Mouse (Mus musculus): Measurements from ENCODE around the gene Rbm47. TPM values are rescaled to one million over a fixed set of nuclear protein-coding genes. Genes with fewer than 3 reads are reported as not detected.

The Rbm47 gene
- polyA plus RNA-seq, 1 experiment from 2014 or later: 53.2 TPM

DNA sequence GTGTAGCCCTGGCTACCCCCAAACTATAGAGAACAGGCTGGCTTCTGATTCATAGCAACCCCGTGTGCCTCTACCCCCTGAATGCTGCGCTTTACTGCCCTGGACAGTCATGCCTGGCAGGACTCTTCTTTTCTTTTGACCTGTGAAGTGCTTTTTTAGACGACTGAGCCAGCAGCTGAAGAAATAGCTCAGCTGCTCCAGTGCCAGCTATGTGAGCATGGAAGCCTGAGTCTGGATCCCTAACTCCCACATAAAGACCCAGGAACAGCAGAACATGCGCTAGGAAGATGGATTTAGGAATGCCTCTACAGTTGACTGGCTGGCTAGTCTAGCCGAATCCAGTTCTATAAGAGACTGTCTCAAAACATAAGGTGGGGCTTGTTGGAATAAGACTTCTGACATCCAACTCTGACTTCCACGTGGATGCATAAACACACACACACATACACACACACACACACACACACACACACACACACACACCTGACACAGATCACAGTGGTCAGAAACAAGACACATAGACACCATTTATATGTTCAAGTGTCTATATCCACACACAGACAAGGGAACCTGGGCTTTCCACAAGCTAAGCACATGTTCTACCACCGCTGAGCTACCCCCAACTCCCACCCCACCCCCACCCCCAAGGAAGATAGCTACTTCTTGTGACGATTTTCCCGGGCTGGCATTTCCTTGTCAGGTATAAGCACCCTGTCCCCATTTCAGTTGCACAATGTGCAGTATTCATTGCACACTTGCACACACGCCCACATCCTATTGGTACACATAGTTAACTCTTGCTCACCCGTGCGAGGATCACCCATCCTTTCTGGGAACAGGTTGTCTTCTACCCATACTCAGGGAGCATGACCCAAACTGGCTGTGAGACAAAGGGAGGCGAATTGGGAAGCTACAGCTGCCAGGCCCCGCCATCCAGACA is 29.6 kb downstream of the Rbm47 start:
- H3K9ac ChIP-seq (replicated peaks; ENCODE audit: low read depth, low read length): no peak overlapping the region
- no peak for ATAC-seq (ENCODE audit: insufficient number of reproducible peaks, insufficient read depth, low FRiP score, low read depth)
- H3K4me3 ChIP-seq (ENCODE audit: low read depth, low read length): no peak overlapping the region
- no peaks in the 10 kb centered on the region for H3K27me3 ChIP-seq (ENCODE audit: control insufficient read depth, insufficient read depth, low read length)
- no peak overlapping the region for H3K27ac ChIP-seq (ENCODE audit: low read length)
- no peaks in the 10 kb centered on the region for H3K36me3 ChIP-seq (ENCODE audit: control insufficient read depth, insufficient read depth, low read length)
- H3K4me2 ChIP-seq (replicated peaks; ENCODE audit: low read depth, low read length): no peak overlapping the region
- no peaks in the 10 kb centered on the region for H3K4me1 ChIP-seq (ENCODE audit: control insufficient read depth, insufficient read depth, low read length)
- H3K9me3 ChIP-seq (ENCODE audit: control insufficient read depth, low read depth, low read length): no peaks in the 10 kb centered on the region
- 80% methylated on average over 14 of the region's 14 CpGs for WGBS

DNA sequence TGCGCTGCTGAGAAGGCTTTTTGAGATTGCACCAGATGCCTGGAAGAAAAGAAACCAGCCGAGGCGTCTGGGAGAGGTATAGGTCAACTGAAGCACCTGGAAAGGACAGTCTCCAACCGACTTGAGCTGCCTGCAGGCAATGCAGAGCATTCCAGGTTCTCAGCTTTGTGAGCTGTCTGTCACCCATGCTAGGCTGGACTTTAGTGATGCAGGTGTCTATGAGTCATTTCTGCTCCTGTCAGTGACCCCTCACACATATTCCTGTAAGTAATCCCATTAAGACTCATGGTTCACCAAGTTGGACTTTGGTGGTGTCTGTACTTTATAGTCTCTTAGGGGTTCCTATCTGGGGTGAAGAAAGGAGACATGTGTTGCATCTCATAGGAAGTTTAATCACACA is 31.4 kb downstream of the Rbm47 start:
- no peak for ATAC-seq (ENCODE audit: insufficient number of reproducible peaks, insufficient read depth, low FRiP score, low read depth)
- Histone ChIP-seq H3K27ac (ENCODE audit: low read length) (no peak overlapping the region), H3K9ac (replicated peaks; ENCODE audit: low read depth, low read length) (no peak overlapping the region), H3K36me3 (ENCODE audit: control insufficient read depth, insufficient read depth, low read length) (no peaks in the 10 kb centered on the region), H3K4me3 (ENCODE audit: low read depth, low read length) (no peak overlapping the region), H3K4me2 (replicated peaks; ENCODE audit: low read depth, low read length) (no peak overlapping the region), H3K4me1 (ENCODE audit: control insufficient read depth, insufficient read depth, low read length) (no peaks in the 10 kb centered on the region), H3K9me3 (ENCODE audit: control insufficient read depth, low read depth, low read length) (no peaks in the 10 kb centered on the region), H3K27me3 (ENCODE audit: control insufficient read depth, insufficient read depth, low read length) (no peaks in the 10 kb centered on the region)
- WGBS: 89% methylated on average over 4 of the region's 4 CpGs

DNA sequence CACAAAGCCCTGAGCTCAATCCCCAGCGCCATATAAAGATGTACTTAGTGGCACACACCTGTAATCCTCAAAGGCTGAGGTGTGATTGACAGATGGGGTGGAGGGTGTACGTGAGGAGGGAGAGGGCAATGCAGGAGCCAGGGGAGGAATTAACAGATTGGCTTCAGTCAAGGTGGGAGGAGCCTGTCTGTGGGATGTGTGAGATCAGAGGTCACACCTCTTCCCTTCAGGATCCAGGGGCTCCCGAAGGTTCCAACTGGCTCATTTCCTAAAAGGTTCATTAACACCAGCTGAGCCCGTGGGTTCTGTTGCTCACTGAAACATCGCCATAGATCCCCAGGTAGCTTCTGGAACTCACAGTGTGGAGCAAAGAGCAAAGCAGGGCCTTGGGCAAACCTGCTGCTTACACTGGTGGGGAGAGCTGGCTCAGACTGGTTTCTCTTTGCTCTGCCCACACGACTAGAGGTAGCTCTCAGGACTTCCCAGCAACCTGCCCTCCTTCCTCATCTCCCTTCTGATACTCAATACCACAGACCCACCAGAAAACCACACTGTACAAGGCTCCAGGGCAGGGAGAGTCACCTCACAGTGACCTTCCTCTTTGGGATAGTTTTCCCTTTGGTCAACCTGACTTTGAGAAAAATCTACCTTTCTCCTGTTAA is 33.2 kb downstream of the Rbm47 start:
- no peaks in the 10 kb centered on the region for H3K36me3 ChIP-seq (ENCODE audit: control insufficient read depth, insufficient read depth, low read length)
- no peak overlapping the region for H3K4me3 ChIP-seq (ENCODE audit: low read depth, low read length)
- no peak overlapping the region for H3K27ac ChIP-seq (ENCODE audit: low read length)
- H3K9me3 ChIP-seq (ENCODE audit: control insufficient read depth, low read depth, low read length): no peaks in the 10 kb centered on the region
- no peaks in the 10 kb centered on the region for H3K27me3 ChIP-seq (ENCODE audit: control insufficient read depth, insufficient read depth, low read length)
- H3K9ac ChIP-seq (replicated peaks; ENCODE audit: low read depth, low read length): no peak overlapping the region
- no peaks in the 10 kb centered on the region for H3K4me1 ChIP-seq (ENCODE audit: control insufficient read depth, insufficient read depth, low read length)
- ATAC-seq (ENCODE audit: insufficient number of reproducible peaks, insufficient read depth, low FRiP score, low read depth): no peak
- 34% methylated on average over 6 of the region's 6 CpGs for WGBS
- no peak overlapping the region for H3K4me2 ChIP-seq (replicated peaks; ENCODE audit: low read depth, low read length)

DNA sequence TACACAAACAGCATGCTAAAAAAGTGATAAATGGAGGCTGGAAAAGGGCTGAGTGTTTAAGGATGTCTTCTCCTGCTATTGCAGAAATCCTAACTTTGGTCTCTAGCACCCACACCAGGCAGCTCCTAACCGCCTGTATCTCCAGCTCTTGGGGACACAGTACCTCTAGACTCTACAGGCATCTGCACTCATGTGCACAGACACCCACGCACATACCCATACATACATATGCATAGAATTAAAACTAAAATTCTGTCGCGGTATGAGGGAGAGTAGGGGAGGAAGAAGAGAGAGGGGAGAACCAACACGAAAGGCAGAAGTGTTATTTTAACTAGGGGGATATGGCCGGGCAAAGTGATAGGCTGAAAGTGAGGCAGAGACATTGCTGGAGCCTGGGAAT is 33.7 kb downstream of the Rbm47 start:
- Histone ChIP-seq H3K4me3 (ENCODE audit: low read depth, low read length) (no peak overlapping the region), H3K27ac (ENCODE audit: low read length) (no peak overlapping the region), H3K4me2 (replicated peaks; ENCODE audit: low read depth, low read length) (no peak overlapping the region), H3K27me3 (ENCODE audit: control insufficient read depth, insufficient read depth, low read length) (no peaks in the 10 kb centered on the region), H3K4me1 (ENCODE audit: control insufficient read depth, insufficient read depth, low read length) (no peaks in the 10 kb centered on the region), H3K36me3 (ENCODE audit: control insufficient read depth, insufficient read depth, low read length) (no peaks in the 10 kb centered on the region), H3K9ac (replicated peaks; ENCODE audit: low read depth, low read length) (no peak overlapping the region), H3K9me3 (ENCODE audit: control insufficient read depth, low read depth, low read length) (no peaks in the 10 kb centered on the region)
- 64% methylated on average over 6 of the region's 6 CpGs for WGBS
- ATAC-seq (ENCODE audit: insufficient number of reproducible peaks, insufficient read depth, low FRiP score, low read depth): no peak

DNA sequence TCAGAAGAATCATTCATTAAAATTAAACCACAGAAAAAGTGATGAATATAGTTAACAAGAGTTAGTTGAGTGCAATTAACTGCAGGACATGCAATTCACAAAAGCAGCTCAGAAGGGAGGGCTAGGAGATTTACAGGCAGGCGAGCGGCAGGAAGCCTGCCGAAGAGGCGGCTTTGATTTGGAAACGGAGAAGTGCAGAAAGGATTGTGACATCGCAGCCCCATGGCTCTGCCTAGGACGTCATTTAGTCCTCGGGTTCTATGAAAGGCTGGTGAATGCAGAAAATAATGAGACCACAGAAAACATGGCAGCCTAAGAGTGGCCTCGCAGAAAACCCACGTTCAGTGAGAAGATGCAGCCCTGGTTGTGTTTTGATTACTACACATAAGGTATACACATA is 34.3 kb downstream of the Rbm47 start:
- Histone ChIP-seq H3K9me3 (ENCODE audit: control insufficient read depth, low read depth, low read length) (no peaks in the 10 kb centered on the region), H3K4me2 (replicated peaks; ENCODE audit: low read depth, low read length) (no peak overlapping the region), H3K27me3 (ENCODE audit: control insufficient read depth, insufficient read depth, low read length) (no peaks in the 10 kb centered on the region), H3K27ac (ENCODE audit: low read length) (no peak overlapping the region), H3K4me1 (ENCODE audit: control insufficient read depth, insufficient read depth, low read length) (no peaks in the 10 kb centered on the region), H3K4me3 (ENCODE audit: low read depth, low read length) (no peak overlapping the region), H3K9ac (replicated peaks; ENCODE audit: low read depth, low read length) (no peak overlapping the region), H3K36me3 (ENCODE audit: control insufficient read depth, insufficient read depth, low read length) (no peaks in the 10 kb centered on the region)
- WGBS: 41% methylated on average over 10 of the region's 10 CpGs
- ATAC-seq (ENCODE audit: insufficient number of reproducible peaks, insufficient read depth, low FRiP score, low read depth): no peak

DNA sequence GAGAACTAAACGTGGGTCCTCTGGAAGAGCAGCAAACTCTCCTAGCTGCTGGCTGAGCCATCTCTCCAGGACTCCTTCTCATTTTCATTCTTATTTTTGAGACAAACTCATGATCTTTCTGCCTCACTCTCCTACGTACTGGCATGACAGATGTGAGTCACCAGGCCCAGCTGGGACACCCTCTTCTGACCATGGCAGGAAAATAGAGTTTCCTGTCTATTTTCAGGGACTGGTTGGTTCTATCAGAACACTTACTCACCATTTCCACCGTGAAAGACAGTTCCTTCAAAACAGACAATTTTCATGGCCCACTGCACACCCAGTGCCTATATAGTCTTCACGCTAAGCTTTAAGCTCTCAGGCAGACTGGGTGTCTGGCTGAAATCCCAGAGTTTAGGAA is 35.7 kb downstream of the Rbm47 start:
- Histone ChIP-seq H3K4me3 (ENCODE audit: low read depth, low read length) (no peak overlapping the region), H3K36me3 (ENCODE audit: control insufficient read depth, insufficient read depth, low read length) (no peaks in the 10 kb centered on the region), H3K27me3 (ENCODE audit: control insufficient read depth, insufficient read depth, low read length) (no peaks in the 10 kb centered on the region), H3K9ac (replicated peaks; ENCODE audit: low read depth, low read length) (no peak overlapping the region), H3K27ac (ENCODE audit: low read length) (no peak overlapping the region), H3K4me2 (replicated peaks; ENCODE audit: low read depth, low read length) (no peak overlapping the region), H3K4me1 (ENCODE audit: control insufficient read depth, insufficient read depth, low read length) (no peaks in the 10 kb centered on the region), H3K9me3 (ENCODE audit: control insufficient read depth, low read depth, low read length) (no peaks in the 10 kb centered on the region)
- 74% methylated on average over 4 of the region's 4 CpGs for WGBS
- no peak for ATAC-seq (ENCODE audit: insufficient number of reproducible peaks, insufficient read depth, low FRiP score, low read depth)

DNA sequence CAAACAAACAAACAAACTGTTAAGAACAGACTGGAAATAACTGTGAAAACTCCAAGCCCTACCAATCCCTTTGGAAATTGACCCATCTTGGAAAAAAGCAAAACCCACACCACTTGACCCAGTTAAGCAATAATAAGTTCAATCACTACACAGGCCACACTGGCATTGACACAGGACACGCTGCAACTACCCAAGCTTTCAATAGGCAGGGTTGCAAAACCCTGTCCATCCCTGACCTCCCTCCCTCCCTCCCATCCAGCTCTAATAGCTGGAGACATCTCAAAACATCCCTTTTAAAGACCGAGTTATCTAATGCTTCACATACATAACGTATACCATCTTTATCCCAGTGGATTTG is 37.1 kb downstream of the Rbm47 start:
- no peak overlapping the region for H3K4me3 ChIP-seq (ENCODE audit: low read depth, low read length)
- H3K27me3 ChIP-seq (ENCODE audit: control insufficient read depth, insufficient read depth, low read length): no peaks in the 10 kb centered on the region
- no peak overlapping the region for H3K4me2 ChIP-seq (replicated peaks; ENCODE audit: low read depth, low read length)
- no peak overlapping the region for H3K27ac ChIP-seq (ENCODE audit: low read length)
- H3K9me3 ChIP-seq (ENCODE audit: control insufficient read depth, low read depth, low read length): no peaks in the 10 kb centered on the region
- ATAC-seq (ENCODE audit: insufficient number of reproducible peaks, insufficient read depth, low FRiP score, low read depth): no peak
- no peaks in the 10 kb centered on the region for H3K4me1 ChIP-seq (ENCODE audit: control insufficient read depth, insufficient read depth, low read length)
- H3K9ac ChIP-seq (replicated peaks; ENCODE audit: low read depth, low read length): no peak overlapping the region
- no peaks in the 10 kb centered on the region for H3K36me3 ChIP-seq (ENCODE audit: control insufficient read depth, insufficient read depth, low read length)
- 79% methylated on average over 3 of the region's 3 CpGs for WGBS

DNA sequence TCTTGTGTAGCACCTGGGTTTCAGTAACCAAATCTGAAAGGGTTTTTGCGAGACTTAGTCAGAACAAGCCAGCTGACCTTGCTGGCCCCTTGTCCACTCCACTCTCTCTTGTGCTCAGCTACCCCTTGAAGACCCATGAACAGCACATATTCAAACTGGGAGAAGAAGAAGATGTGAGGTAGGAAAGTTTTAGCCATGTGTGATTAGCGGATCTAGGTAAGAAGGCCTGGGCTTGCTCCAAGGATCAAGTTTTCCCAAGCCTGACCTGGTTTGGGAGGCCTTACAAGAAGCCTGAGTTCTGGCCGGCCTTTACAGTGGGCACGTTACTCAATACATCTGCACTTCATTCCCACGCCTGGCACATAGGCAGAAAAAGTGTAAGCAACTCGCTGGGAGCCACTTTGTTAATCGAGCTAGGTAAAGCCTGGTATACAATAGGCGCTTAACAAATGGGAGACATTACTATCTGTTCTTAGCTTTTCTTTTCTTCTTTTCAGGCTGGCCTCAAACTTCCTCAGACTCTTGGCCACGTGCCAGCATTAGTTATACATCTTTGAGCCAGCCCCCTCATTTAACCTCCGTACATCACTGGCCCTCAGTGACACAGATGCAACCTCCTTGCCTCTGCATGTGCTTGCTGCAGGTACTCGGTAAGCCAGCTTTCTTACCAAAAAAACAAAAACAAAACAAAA is 37.6 kb downstream of the Rbm47 start:
- no peaks in the 10 kb centered on the region for H3K27me3 ChIP-seq (ENCODE audit: control insufficient read depth, insufficient read depth, low read length)
- no peak overlapping the region for H3K4me3 ChIP-seq (ENCODE audit: low read depth, low read length)
- 59% methylated on average over 11 of the region's 11 CpGs for WGBS
- no peak overlapping the region for H3K9ac ChIP-seq (replicated peaks; ENCODE audit: low read depth, low read length)
- no peaks in the 10 kb centered on the region for H3K36me3 ChIP-seq (ENCODE audit: control insufficient read depth, insufficient read depth, low read length)
- no peak overlapping the region for H3K27ac ChIP-seq (ENCODE audit: low read length)
- H3K4me1 ChIP-seq (ENCODE audit: control insufficient read depth, insufficient read depth, low read length): no peaks in the 10 kb centered on the region
- no peak for ATAC-seq (ENCODE audit: insufficient number of reproducible peaks, insufficient read depth, low FRiP score, low read depth)
- no peak overlapping the region for H3K4me2 ChIP-seq (replicated peaks; ENCODE audit: low read depth, low read length)
- no peaks in the 10 kb centered on the region for H3K9me3 ChIP-seq (ENCODE audit: control insufficient read depth, low read depth, low read length)

Measured in stomach, embryonic 14.5 days (tissue).